Mouse (Mus musculus) MN1 (cell line): ENCODE measurements around the gene Vmn1r128.
"Not testable (repeated sequence)": the region's sequence is repeated elsewhere in the genome, so short reads cannot be mapped to it uniquely, and the experiment has no call there.

Source experiments
- DNase-seq: peaks from one replicate; pipeline ENCODE4 v3.0.0-alpha.2; 2016; ENCODE audit warnings: low spot score

Vmn1r128 gene

DNA sequence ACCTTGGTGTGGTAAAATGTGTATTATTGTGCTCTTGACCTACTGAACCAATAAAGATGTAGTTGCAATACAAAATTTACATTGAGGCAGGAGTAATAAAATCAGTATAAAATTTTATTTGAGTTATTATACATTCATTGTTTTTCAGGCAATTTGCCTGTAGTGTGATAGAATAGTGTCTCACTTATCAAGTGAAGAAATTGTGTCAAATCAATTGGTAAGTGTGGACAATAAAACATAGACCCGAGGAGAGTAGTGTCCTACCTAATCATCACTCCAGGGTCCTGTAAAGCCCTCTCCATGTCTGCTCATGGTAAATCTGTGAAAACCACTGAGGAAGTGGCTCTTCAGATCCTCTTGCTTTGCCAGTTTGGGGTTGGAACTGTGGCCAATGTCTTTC is at the start of gene Vmn1r128:
Gene Vmn1r128 (plus strand): TSS at position 301 of the 400 bp plus-strand sequence.
- not testable (repeated sequence) for DNase-seq

DNA sequence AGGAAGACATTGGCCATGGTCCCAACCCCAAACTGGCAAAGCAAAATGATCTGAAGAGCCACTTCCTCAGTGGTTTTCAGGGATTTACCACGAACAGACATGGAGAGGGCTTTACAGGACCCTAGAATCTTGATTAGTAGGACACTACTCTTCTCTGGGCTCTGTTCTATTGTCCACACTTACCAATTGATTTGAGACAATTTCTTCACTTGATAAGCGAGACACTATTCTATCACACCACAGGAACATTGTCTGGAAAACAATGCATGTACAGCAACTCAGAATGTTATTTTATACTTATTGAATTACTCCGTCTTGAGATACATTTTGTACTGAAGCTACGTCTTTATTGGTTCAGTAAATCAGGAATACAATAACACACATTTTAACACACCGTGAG is 47.8 kb upstream of the Vmn1r128 start, which contains the start of gene Vmn1r126:
Gene Vmn1r126 (minus strand): TSS at position 101 of the 400 bp plus-strand sequence.
- DNase-seq, result not testable (repeated sequence)

DNA sequence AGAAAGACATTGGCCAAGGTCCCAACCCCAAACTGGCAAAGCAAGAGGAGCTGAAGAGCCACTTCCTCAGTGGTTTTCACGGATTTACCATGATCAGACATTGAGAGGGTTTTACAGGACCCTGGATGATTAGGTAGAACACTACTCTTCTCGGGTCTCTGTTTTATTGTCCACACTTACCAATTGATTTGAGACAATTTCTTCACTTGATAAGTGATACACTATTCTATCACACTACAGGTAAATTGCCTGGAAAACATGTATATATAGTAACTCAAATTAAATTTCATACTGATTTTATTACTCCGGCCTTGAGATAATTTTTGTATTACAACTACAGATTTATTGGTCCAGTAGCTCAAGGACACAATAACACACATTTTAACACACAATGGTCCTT is 29.4 kb upstream of the Vmn1r128 start, which contains the start of gene Vmn1r127:
Gene Vmn1r127 (minus strand): TSS at position 101 of the 400 bp plus-strand sequence.
- DNase-seq, result not testable (repeated sequence)

GRCm38 (mm10) chr7:21361191-21361590 is 12.0 kb downstream of the Vmn1r128 start, which contains the start of gene Vmn1r129:
Gene Vmn1r129, minus strand, starts transcription at chr7:21361291.
- not testable (repeated sequence) for DNase-seq
